Mouse (Mus musculus): ENCODE results near the gene Ezh1.

- TF ChIP-seq CTCF (IDR thresholded peaks at IDR 0.05) = peak; percentile 66
- no peak for TF ChIP-seq EP300 (IDR thresholded peaks at IDR 0.05)
Observed at GRCm38 (mm10) chr11:101226065-101226701, at the start of gene Ezh1.

Data from lung, postnatal 0 days (tissue).